Mouse (Mus musculus) midbrain, embryonic 15.5 days (tissue): ENCODE results near the gene Morn1. TPM values are rescaled to one million over a fixed set of nuclear protein-coding genes. Genes with fewer than 3 reads are reported as not detected.

Source experiments
- ATAC-seq: fragments of 200-750 bp; cut with Nextera tagmentation; replicated peaks from 2 replicates; pipeline ENCODE4 v1.8.0; 2017; ENCODE audit warnings: moderate TSS enrichment
- H3K27ac ChIP-seq: fragments of 300-500 bp; sonication (generic); 2 replicates; pipeline ENCODE4 v1.5.1; 2015; ENCODE audit warnings: mild to moderate bottlenecking, inconsistent platforms
- H3K27me3 ChIP-seq: fragments of 300-500 bp; sonication (generic); replicated peaks from 2 replicates; pipeline ENCODE4 v1.6.1; 2015; ENCODE audit warnings: inconsistent platforms
- H3K36me3 ChIP-seq: fragments of 300-500 bp; sonication (generic); replicated peaks from 2 replicates; pipeline ENCODE4 v1.6.1; 2015; ENCODE audit warnings: inconsistent platforms
- H3K4me1 ChIP-seq: fragments of 300-500 bp; sonication (generic); 2 replicates; pipeline ENCODE4 v1.6.1; 2015; ENCODE audit warnings: inconsistent platforms
- H3K4me2 ChIP-seq: fragments of 300-500 bp; sonication (generic); 2 replicates; pipeline ENCODE4 v1.6.1; 2015; ENCODE audit warnings: inconsistent platforms, mild to moderate bottlenecking, moderate library complexity
- H3K4me3 ChIP-seq: fragments of 300-500 bp; sonication (generic); 2 replicates; pipeline ENCODE4 v1.5.1; 2015; ENCODE audit warnings: mild to moderate bottlenecking, inconsistent platforms
- H3K9ac ChIP-seq: fragments of 300-500 bp; sonication (generic); 2 replicates; pipeline ENCODE4 v1.6.1; 2015; ENCODE audit warnings: mild to moderate bottlenecking, inconsistent platforms
- H3K9me3 ChIP-seq: fragments of 300-500 bp; sonication (generic); 2 replicates; pipeline ENCODE4 v1.6.1; 2016; ENCODE audit warnings: inconsistent platforms
- WGBS: fragments of 180-500 bp; shearing (Covaris S2); methylation state at CpG from one replicate; pipeline ENCODE4 v1.1.7; 2015; ENCODE audit warnings: mixed read lengths; 5-methylcytosine and 5-hydroxymethylcytosine counted together
- polyA plus RNA-seq: library from polyadenylated mRNA; unstranded; fragments of >200 nt; fragmentation: Nextera tagmentation; extraction: Ambion mirVana; gene quantifications from 2 replicates; pipeline ENCODE4 v1.2.1, GENCODE M21; 2015

The Morn1 gene
- polyA plus RNA-seq, 1 experiment from 2014 or later, result 8.2 TPM

DNA sequence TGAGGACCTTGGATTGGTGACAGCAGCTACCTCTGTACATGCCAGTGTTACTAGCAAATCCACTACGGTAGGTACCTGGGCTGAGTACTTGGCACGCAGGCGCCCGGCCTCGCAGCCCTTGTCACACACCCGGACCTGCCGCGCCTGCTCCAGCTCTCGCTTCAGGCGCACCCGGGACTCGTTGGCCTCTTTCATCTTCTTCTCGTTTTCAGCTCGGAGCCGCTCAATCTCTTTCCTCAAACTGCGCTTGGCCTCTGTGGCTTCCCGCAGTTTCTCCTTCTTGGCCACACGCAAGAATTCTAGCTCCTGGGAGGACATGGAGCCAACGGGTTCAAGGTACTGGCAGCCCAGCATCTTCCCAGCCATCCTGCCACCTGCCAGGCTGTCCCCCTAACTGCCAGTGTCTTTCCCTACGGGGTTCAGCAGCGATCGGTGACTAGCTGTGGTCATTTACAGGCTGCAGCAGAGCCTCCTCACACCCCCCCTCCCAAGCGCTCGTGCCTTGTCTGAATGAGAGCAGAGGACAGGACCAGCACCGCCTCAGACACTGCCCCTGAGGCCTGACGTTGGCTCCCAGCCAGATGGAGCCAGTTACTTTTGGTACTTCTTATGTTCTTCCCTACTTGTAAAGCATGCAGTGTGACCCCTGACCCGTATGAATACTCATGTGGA, 71.6 kb downstream of the Morn1 start:
- no peak for ATAC-seq
- no peak overlapping the region for H3K4me2 ChIP-seq
- H3K9me3 ChIP-seq, result no peaks in the 10 kb centered on the region
- H3K27ac ChIP-seq, result no peak overlapping the region
- no peak overlapping the region for H3K4me3 ChIP-seq
- peaks cover 23% of the 10 kb centered on the region for H3K36me3 ChIP-seq
- H3K27me3 ChIP-seq, result no peaks in the 10 kb centered on the region
- H3K9ac ChIP-seq, result no peak overlapping the region
- 88% methylated on average over 27 of the region's 27 CpGs for WGBS
- H3K4me1 ChIP-seq, result 0 out of 2 replicates have a peak, but pooled peaks cover 6% of the 10 kb centered on the region

DNA sequence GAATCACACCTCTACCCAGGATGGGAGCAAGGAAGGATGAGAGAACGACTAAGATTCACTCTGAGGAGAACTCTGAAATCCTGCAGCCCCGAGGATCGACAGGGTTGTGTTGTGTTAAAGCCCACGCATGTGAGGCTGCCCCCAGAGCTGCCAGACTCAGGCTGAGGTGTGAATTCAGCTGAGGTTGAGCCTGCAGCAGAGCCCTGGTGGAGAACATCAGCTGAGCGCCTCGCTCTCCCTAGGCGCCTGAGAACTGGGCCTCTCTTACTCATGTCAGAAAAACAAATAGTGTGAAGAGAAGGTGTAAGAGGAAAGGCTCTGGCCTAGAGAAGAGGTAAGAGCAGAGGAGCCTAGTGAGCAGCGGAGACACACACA, 72.2 kb downstream of the Morn1 start:
- Histone ChIP-seq H3K4me1 (peaks cover 10% of the 10 kb centered on the region), H3K4me2 (no peak overlapping the region), H3K27me3 (no peaks in the 10 kb centered on the region), H3K27ac (no peak overlapping the region), H3K4me3 (no peak overlapping the region), H3K9ac (no peak overlapping the region), H3K36me3 (peaks cover 23% of the 10 kb centered on the region), H3K9me3 (no peaks in the 10 kb centered on the region)
- WGBS, result 84% methylated on average over 8 of the region's 8 CpGs
- no peak for ATAC-seq

DNA sequence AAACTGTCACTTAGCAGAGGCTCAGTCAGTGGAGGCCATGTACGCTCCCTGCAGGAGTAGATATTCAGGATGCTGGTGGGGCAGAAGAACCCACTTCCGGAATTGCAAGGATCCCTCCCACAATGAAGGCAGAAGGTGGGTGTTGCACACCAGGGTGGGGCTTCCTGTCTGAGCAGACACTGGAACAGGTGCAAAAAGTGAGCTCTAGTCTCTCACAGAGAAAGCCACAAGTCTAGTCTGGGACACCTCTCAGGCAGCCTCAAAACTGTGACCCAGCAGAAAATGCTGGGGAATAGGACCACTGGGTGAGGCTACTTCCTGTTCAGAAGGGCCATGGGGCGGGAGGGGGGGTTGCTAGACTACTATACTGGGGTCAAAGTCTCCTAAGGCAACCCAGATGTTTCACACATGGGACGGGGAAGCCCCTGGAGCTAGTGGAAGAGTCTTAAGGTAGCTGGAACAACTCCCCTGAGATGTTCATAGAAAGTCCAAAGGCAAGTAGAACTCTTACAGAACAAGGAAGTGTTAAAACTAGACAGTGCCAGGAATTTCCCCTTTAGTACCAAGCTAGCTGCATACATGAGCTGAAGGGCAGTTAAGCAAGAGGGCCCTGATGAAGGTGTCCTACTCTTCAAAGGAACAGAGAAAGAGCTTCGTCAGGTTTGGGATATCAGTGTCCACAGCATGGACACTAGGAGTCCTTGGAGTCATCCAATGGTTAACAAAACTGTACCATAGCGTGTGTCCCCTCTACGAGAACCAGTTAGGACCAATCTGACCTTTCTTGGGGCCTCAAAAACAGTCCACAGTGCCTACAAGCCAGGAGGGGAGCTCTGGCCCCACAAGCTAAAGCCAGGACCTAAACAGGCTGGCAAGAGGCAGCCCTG, 76.3 kb downstream of the Morn1 start:
- H3K36me3 ChIP-seq, result peaks cover 17% of the 10 kb centered on the region; the same call in 1 of the 2 replicates
- no peaks in the 10 kb centered on the region for H3K27me3 ChIP-seq
- H3K4me1 ChIP-seq, result peaks cover 23% of the 10 kb centered on the region

DNA sequence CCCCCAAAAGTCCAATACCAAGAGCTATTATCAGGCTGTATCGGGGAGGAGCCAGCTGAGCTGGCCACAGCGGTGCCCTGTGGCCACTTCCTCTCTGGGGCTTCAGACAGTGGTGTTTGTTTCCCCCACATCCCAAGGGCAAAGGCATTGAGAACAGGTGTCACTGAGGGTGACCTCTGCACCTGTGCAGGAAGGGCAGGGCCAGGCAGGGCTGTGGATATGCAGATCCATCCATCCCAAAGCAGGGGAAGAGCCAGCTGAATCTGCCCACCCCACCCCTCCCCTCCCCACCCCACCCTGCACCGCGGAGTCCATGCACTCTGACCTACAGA, 76.9 kb downstream of the Morn1 start:
- Histone ChIP-seq H3K27ac (no peak overlapping the region), H3K4me3 (no peak overlapping the region), H3K4me1 (peaks cover 23% of the 10 kb centered on the region), H3K36me3 (peaks cover 10% of the 10 kb centered on the region; the same call in 1 of the 2 replicates), H3K9me3 (no peaks in the 10 kb centered on the region), H3K4me2 (no peak overlapping the region), H3K27me3 (no peaks in the 10 kb centered on the region), H3K9ac (no peak overlapping the region)
- 59% methylated on average over 4 of the region's 4 CpGs for WGBS
- no peak for ATAC-seq

More for the DNA sequence above, 76.3 kb downstream of the Morn1 start:
- Histone ChIP-seq H3K9ac (no peak overlapping the region), H3K27ac (no peak overlapping the region), H3K9me3 (no peaks in the 10 kb centered on the region), H3K4me3 (no peak overlapping the region), H3K4me2 (no peak overlapping the region)
- 80% methylated on average over 7 of the region's 7 CpGs for WGBS
- no peak for ATAC-seq

DNA sequence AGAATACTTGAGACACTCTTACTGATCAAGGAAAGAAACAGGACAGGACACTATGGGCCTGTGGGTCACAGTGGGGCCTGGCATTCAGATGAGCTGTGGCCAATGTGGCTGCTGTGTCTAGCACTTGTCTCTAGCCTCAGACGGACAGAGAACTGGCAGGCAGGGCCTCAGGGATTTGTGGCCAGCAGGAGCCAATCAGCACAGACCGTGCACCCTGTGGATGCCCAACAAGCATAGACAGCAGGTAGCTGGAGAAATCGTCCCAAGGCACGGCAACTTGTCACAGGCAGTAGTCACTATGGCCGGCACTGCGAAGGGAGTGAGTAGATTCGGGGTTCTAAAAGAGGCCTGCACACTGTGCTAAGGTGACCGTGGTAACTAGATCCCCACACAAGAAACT, 77.3 kb downstream of the Morn1 start:
- Histone ChIP-seq H3K4me2 (no peak overlapping the region), H3K27ac (no peak overlapping the region), H3K4me1 (peaks cover 23% of the 10 kb centered on the region), H3K36me3 (peaks cover 7% of the 10 kb centered on the region; the same call in 1 of the 2 replicates), H3K27me3 (no peaks in the 10 kb centered on the region), H3K9ac (no peak overlapping the region), H3K9me3 (no peaks in the 10 kb centered on the region), H3K4me3 (no peak overlapping the region)
- ATAC-seq, result no peak
- WGBS, result 36% methylated on average over 8 of the region's 8 CpGs

DNA sequence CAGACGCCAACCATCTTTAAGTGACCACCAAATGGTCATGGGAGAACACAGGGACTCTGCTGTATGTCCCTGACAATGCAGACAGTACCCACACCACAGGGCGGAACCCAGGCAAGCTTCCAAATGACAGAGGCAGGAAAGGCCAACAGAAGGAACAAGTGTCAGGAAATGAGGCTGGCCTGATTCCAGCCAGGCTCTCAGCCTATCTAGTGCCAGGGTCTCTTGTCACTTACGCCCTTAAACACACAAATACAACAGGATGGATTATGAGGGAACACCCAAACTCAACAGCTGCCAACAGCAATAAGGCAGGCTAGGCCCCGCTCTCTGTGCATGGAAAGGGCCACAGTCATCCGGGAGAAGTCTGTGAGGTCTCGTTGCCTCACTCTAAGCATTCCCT, 78.2 kb downstream of the Morn1 start:
- 68% methylated on average over 6 of the region's 6 CpGs for WGBS
- Histone ChIP-seq H3K9me3 (no peaks in the 10 kb centered on the region), H3K9ac (no peak overlapping the region), H3K4me3 (no peak overlapping the region), H3K4me2 (no peak overlapping the region), H3K27ac (no peak overlapping the region), H3K4me1 (peaks cover 23% of the 10 kb centered on the region), H3K27me3 (no peaks in the 10 kb centered on the region), H3K36me3 (peaks cover under 1% of the 10 kb centered on the region; the same call in 1 of the 2 replicates)
- ATAC-seq, result no peak

DNA sequence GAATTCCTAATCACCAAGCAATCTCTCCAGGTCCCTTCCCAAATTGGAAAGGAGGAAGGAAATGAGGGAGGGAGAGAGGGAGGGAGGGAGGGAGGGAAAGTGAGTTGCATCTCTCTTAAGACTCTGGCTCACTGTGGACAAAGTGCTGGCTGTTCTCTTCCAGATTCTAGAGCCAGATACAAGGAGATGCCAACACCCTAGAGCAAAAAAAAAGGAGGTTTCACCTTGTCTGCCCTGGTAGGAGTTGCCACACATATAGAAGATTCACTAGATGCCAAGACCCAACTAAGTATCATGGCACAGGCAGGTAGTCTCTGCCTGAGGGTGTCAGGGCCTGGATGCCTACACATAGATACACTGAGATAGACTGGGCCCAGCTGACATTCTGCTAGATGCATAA, 79.5 kb downstream of the Morn1 start:
- Histone ChIP-seq H3K27me3 (no peaks in the 10 kb centered on the region), H3K36me3 (no peaks in the 10 kb centered on the region), H3K9me3 (no peaks in the 10 kb centered on the region), H3K4me3 (no peak overlapping the region), H3K4me1 (peaks cover 25% of the 10 kb centered on the region), H3K9ac (no peak overlapping the region), H3K4me2 (no peak overlapping the region), H3K27ac (no peak overlapping the region)
- ATAC-seq, result no peak

DNA sequence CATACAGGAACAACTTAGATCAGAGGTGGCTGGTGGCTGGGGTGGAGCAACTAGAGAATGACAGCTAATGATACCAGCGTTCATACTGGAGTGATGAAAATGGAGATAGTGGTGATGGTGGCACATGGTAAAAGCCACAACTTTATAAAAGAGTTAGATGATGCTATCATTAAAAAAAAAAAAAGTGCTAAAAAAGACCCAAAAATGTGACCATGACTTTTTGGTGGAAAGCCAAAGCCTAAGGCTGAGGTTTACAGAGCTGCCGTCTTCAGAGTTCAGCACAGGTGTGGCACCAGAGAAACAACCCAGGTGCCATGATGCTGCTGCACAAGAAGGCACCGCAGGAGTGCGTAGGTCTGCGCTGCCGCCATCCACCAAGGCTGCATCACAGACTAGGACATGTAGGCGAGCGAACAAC, 82.5 kb downstream of the Morn1 start:
- no peak overlapping the region for H3K9ac ChIP-seq
- H3K4me2 ChIP-seq, result no peak overlapping the region
- no peaks in the 10 kb centered on the region for H3K27me3 ChIP-seq
- 92% methylated on average over 8 of the region's 8 CpGs for WGBS
- H3K27ac ChIP-seq, result no peak overlapping the region
- H3K9me3 ChIP-seq, result no peaks in the 10 kb centered on the region
- H3K36me3 ChIP-seq, result no peaks in the 10 kb centered on the region
- H3K4me3 ChIP-seq, result no peak overlapping the region
- ATAC-seq, result no peak
- peaks cover 43% of the 10 kb centered on the region for H3K4me1 ChIP-seq

DNA sequence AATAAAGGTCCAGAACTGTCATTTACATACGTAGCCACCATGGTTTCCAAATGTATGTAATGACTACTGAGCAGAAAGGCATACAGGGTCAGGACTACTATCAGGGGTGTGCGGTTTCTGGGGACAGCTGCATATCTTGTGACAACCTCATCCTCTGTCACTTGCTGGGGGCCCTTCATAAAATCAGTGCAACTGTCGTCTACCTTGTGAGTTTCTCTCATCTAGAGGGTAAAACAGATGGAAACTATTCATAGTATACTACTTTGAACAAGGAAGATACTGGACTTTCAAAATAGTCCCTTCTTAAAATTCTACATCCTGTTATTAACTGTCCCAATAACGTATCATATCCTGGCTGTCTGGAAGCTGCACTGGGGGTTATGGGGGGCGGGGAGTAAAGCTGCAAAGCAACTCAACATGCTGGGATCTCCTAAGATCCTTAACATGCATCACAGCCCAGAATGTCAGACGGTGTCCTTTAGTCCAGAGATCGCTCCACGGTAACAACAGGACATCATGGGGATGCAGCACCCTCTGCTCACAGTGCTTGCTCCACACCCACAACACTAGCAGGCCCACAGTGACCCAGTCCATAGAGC, 84.3 kb downstream of the Morn1 start:
- Histone ChIP-seq H3K4me2 (no peak overlapping the region), H3K4me3 (no peak overlapping the region), H3K27me3 (no peaks in the 10 kb centered on the region), H3K9ac (no peak overlapping the region), H3K9me3 (no peaks in the 10 kb centered on the region), H3K27ac (no peak overlapping the region), H3K4me1 (peaks cover 43% of the 10 kb centered on the region), H3K36me3 (no peaks in the 10 kb centered on the region)
- ATAC-seq, result no peak
- WGBS, result 85% methylated on average over 8 of the region's 8 CpGs

DNA sequence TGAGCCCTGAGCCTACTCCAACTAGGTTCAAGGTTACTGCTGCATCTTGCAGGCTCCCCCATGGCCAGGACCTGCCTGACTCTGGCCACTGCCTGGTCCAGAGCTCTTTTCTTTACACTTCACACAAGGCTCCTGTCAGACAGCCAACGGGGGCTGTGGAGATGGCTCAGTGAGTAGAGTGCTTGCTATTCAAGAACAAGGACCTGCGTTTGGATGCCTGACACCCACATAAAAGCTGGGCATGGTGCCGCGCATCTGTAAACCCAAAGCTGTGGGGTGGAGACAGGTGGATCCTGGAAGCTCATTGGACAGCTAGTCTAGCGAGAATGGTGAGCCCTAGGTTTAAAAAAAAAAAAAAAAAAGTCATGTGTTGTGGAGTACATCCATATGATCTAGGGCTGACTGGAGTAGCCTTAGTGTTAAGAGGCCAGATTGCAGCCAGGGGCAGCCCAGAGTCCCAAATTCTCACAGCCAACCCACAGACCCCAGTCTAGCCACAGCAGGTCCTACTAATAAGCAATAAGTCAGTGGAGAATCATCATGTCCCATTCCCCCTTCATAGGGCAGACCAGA, 85.7 kb downstream of the Morn1 start:
- no peak for ATAC-seq
- Histone ChIP-seq H3K4me2 (no peak overlapping the region), H3K4me1 (peaks cover 53% of the 10 kb centered on the region), H3K27me3 (no peaks in the 10 kb centered on the region), H3K27ac (peak overlapping the region; percentile 78; the same call in 1 of the 2 replicates), H3K9ac (no peak overlapping the region), H3K4me3 (no peak overlapping the region), H3K36me3 (no peaks in the 10 kb centered on the region), H3K9me3 (no peaks in the 10 kb centered on the region)
- WGBS, result 61% methylated on average over 5 of the region's 5 CpGs

DNA sequence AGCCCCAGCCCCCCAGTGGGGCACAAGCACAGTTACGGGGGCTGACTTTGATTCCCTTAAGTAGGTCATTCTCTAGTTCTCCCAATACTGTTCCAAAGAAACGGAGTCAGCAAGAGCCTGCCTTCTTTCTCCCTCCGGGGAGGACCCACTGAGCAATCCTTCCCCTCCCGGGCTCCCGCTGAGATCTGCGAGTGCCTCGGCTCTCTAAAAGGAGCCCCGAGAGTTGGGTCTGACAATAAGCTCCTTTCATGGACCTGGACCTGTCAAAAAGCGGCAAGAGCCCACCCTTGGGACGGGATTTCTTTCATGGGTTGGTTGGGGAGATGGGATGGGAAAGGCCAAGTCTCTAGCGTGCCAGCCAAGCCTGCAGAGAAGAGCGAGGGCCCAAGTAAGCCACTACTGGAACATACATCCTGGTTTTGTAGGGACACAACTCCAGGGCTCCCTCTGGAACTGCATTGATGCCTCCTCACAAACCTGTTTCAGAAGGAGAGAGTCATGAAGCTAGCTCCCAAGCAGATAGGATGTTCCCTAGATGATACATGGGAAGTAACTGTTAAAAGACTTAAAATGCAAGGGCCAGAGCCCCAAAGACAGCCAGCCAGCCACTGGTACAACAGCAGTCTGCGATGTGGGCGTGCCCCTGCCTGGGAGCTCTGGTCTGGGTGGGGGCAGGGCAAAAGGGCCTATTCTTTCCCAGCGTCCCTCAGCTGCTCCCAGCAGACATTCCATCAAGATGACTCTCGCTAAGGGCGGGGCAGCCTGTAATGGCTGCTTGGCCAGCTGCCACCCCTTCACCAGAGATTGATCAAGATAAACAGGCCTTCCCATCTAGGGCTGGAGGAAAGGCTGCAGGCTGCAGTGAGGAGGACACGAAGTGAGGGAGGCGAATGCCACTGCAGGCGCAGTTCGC, 86.8 kb downstream of the Morn1 start:
- H3K4me1 ChIP-seq, result peaks cover 64% of the 10 kb centered on the region
- no peaks in the 10 kb centered on the region for H3K36me3 ChIP-seq
- ATAC-seq, result peak; percentile 62; the same call in 1 of the 2 replicates
- H3K9me3 ChIP-seq, result no peaks in the 10 kb centered on the region
- H3K4me2 ChIP-seq, result peak overlapping the region; percentile 18
- H3K4me3 ChIP-seq, result no peak overlapping the region
- peak overlapping the region; percentile 78 for H3K27ac ChIP-seq
- 7% methylated on average over 21 of the region's 21 CpGs for WGBS
- H3K9ac ChIP-seq, result no peak overlapping the region
- no peaks in the 10 kb centered on the region for H3K27me3 ChIP-seq
